Mouse (Mus musculus) kidney, embryonic 14.5 days (tissue): ENCODE data around the gene Ackr3. TPM values are rescaled to one million over a fixed set of nuclear protein-coding genes. Genes with fewer than 3 reads are reported as not detected.

Experiments
- ATAC-seq: fragments of 200-750 bp; cut with Nextera tagmentation; 2 replicates; pipeline ENCODE4 v1.8.0; 2017; ENCODE audit warnings: moderate number of reproducible peaks, mild to moderate bottlenecking, moderate TSS enrichment, moderate library complexity; ENCODE audit not compliant: low FRiP score, low TSS enrichment
- H3K27ac ChIP-seq: fragments of 300-500 bp; sonication (generic); 2 replicates; pipeline ENCODE4 v1.5.1; 2014; ENCODE audit warnings: low read depth, mild to moderate bottlenecking, low read length, moderate library complexity, mixed read lengths
- H3K27me3 ChIP-seq: fragments of 300-500 bp; sonication (generic); 2 replicates; pipeline ENCODE4 v1.6.1; 2014; ENCODE audit warnings: mild to moderate bottlenecking, low read length; ENCODE audit not compliant: control insufficient read depth, insufficient read depth
- H3K36me3 ChIP-seq: fragments of 300-500 bp; sonication (generic); 2 replicates; pipeline ENCODE4 v1.6.1; 2014; ENCODE audit warnings: low read length, mixed read lengths; ENCODE audit not compliant: control insufficient read depth, insufficient read depth
- H3K4me1 ChIP-seq: fragments of 300-500 bp; sonication (generic); 2 replicates; pipeline ENCODE4 v1.6.1; 2014; ENCODE audit warnings: low read length, mixed read lengths; ENCODE audit not compliant: control insufficient read depth, insufficient read depth
- H3K4me2 ChIP-seq: fragments of 300-500 bp; sonication (generic); replicated peaks from 2 replicates; pipeline ENCODE4 v1.6.1; 2014; ENCODE audit warnings: low read depth, mild to moderate bottlenecking, low read length
- H3K4me3 ChIP-seq: fragments of 300-500 bp; sonication (generic); 2 replicates; pipeline ENCODE4 v1.5.1; 2014; ENCODE audit warnings: mild to moderate bottlenecking, low read length
- H3K9ac ChIP-seq: fragments of 300-500 bp; sonication (generic); 2 replicates; pipeline ENCODE4 v1.6.1; 2014; ENCODE audit warnings: low read depth, mild to moderate bottlenecking, low read length, moderate library complexity
- H3K9me3 ChIP-seq: fragments of 300-500 bp; sonication (generic); 2 replicates; pipeline ENCODE4 v1.6.1; 2016; ENCODE audit warnings: low read length; ENCODE audit not compliant: control insufficient read depth
- WGBS: fragments of 180-500 bp; shearing (Covaris S2); extraction: QIAGEN DNeasy Blood & Tissue Kit; methylation state at CpG from one replicate; pipeline ENCODE4 v1.1.7; 2014; 5-methylcytosine and 5-hydroxymethylcytosine counted together
- polyA plus RNA-seq: library from polyadenylated mRNA; unstranded; fragments of >200 nt; fragmentation: Nextera tagmentation; extraction: Ambion mirVana; gene quantifications from 2 replicates; pipeline ENCODE4 v1.2.1, GENCODE M21; 2014

The Ackr3 gene
- polyA plus RNA-seq, 1 experiment from 2014 or later, result 56.4 TPM

- Histone ChIP-seq H3K36me3 (no peaks in the 10 kb centered on the region), H3K4me2 (no peak overlapping the region), H3K4me1 (peaks cover 28% of the 10 kb centered on the region; the same call in 1 of the 2 replicates), H3K27me3 (no peaks in the 10 kb centered on the region; the same call in 1 of the 2 replicates), H3K4me3 (no peak overlapping the region), H3K27ac (no peak overlapping the region), H3K9me3 (no peaks in the 10 kb centered on the region), H3K9ac (no peak overlapping the region)
- ATAC-seq, result no peak
- WGBS, result 48% methylated on average over 12 of the region's 12 CpGs
Observed at GRCm38 (mm10) chr1:90227684-90228322, 24.0 kb downstream of the Ackr3 start.

- ATAC-seq, result no peak
- Histone ChIP-seq H3K27me3 (no peaks in the 10 kb centered on the region; the same call in 1 of the 2 replicates), H3K4me2 (no peak overlapping the region), H3K9me3 (no peaks in the 10 kb centered on the region), H3K36me3 (no peaks in the 10 kb centered on the region), H3K4me1 (peaks cover 28% of the 10 kb centered on the region; the same call in 1 of the 2 replicates), H3K9ac (no peak overlapping the region), H3K4me3 (no peak overlapping the region), H3K27ac (no peak overlapping the region)
- WGBS, result 32% methylated on average over 9 of the region's 9 CpGs
Observed at GRCm38 (mm10) chr1:90228323-90228697, 24.5 kb downstream of the Ackr3 start.

GRCm38 (mm10) chr1:90230611-90231010 is 26.8 kb downstream of the Ackr3 start:
- Histone ChIP-seq H3K9me3 (no peaks in the 10 kb centered on the region), H3K4me3 (no peak overlapping the region), H3K27ac (no peak overlapping the region), H3K36me3 (no peaks in the 10 kb centered on the region), H3K9ac (no peak overlapping the region), H3K4me2 (no peak overlapping the region), H3K4me1 (peaks cover 21% of the 10 kb centered on the region; the same call in 1 of the 2 replicates), H3K27me3 (no peaks in the 10 kb centered on the region)
- no peak for ATAC-seq
- WGBS, result 83% methylated on average over 4 of the region's 4 CpGs

- Histone ChIP-seq H3K27ac (no peak overlapping the region), H3K9ac (no peak overlapping the region), H3K4me3 (no peak overlapping the region), H3K27me3 (no peaks in the 10 kb centered on the region), H3K4me2 (no peak overlapping the region), H3K9me3 (no peaks in the 10 kb centered on the region), H3K4me1 (0 out of 2 replicates have a peak, but pooled peaks cover 20% of the 10 kb centered on the region), H3K36me3 (no peaks in the 10 kb centered on the region)
- 41% methylated on average over 22 of the region's 22 CpGs for WGBS
- no peak for ATAC-seq
Observed at GRCm38 (mm10) chr1:90231591-90232490, 28.1 kb downstream of the Ackr3 start.

- H3K9me3 ChIP-seq, result no peaks in the 10 kb centered on the region
- no peak overlapping the region for H3K27ac ChIP-seq
- no peak for ATAC-seq
- no peak overlapping the region for H3K4me3 ChIP-seq
- no peak overlapping the region for H3K9ac ChIP-seq
- 0 out of 2 replicates have a peak, but pooled peaks cover 17% of the 10 kb centered on the region for H3K4me1 ChIP-seq
- H3K4me2 ChIP-seq, result no peak overlapping the region
- H3K36me3 ChIP-seq, result no peaks in the 10 kb centered on the region
- H3K27me3 ChIP-seq, result no peaks in the 10 kb centered on the region
Observed at GRCm38 (mm10) chr1:90232491-90232885, 28.7 kb downstream of the Ackr3 start.

- Histone ChIP-seq H3K4me1 (0 out of 2 replicates have a peak, but pooled peaks cover 3% of the 10 kb centered on the region), H3K27me3 (no peaks in the 10 kb centered on the region), H3K4me3 (no peak overlapping the region), H3K9ac (no peak overlapping the region), H3K36me3 (no peaks in the 10 kb centered on the region), H3K4me2 (no peak overlapping the region), H3K27ac (no peak overlapping the region), H3K9me3 (no peaks in the 10 kb centered on the region)
- WGBS, result 56% methylated on average over 11 of the region's 11 CpGs
- no peak for ATAC-seq
Observed at GRCm38 (mm10) chr1:90234620-90235054, 30.9 kb downstream of the Ackr3 start.

GRCm38 (mm10) chr1:90236640-90237039 is 32.9 kb downstream of the Ackr3 start:
- Histone ChIP-seq H3K9me3 (no peaks in the 10 kb centered on the region), H3K4me3 (no peak overlapping the region), H3K36me3 (no peaks in the 10 kb centered on the region), H3K27me3 (no peaks in the 10 kb centered on the region), H3K27ac (no peak overlapping the region), H3K4me2 (no peak overlapping the region), H3K4me1 (0 out of 2 replicates have a peak, but pooled peaks cover 3% of the 10 kb centered on the region), H3K9ac (no peak overlapping the region)
- 82% methylated on average over 2 of the region's 2 CpGs for WGBS
- ATAC-seq, result no peak

- Histone ChIP-seq H3K9ac (no peak overlapping the region), H3K36me3 (no peaks in the 10 kb centered on the region), H3K27ac (no peak overlapping the region), H3K27me3 (no peaks in the 10 kb centered on the region), H3K4me3 (no peak overlapping the region), H3K9me3 (no peaks in the 10 kb centered on the region), H3K4me1 (no peaks in the 10 kb centered on the region), H3K4me2 (no peak overlapping the region)
- 87% methylated on average over 9 of the region's 9 CpGs for WGBS
- no peak for ATAC-seq
Observed at GRCm38 (mm10) chr1:90238095-90238888, 34.5 kb downstream of the Ackr3 start.
